Mouse (Mus musculus) spleen, adult 2 months (tissue): ENCODE measurements around the gene Dnajc21.

Experiments
- CTCF ChIP-seq: fragments of 200-500 bp; IDR thresholded peaks from 2 replicates; pipeline ENCODE4 v1.5.1; 2011; ENCODE audit warnings: mild to moderate bottlenecking, inconsistent platforms; ENCODE audit not compliant: insufficient read depth, insufficient read length, insufficient replicate concordance; ENCODE audit errors: extremely low read depth
- POLR2A ChIP-seq: fragments of 200-500 bp; IDR thresholded peaks from 2 replicates; pipeline ENCODE4 v1.6.1; 2011; ENCODE audit warnings: low read depth, low read length, inconsistent platforms

DNA sequence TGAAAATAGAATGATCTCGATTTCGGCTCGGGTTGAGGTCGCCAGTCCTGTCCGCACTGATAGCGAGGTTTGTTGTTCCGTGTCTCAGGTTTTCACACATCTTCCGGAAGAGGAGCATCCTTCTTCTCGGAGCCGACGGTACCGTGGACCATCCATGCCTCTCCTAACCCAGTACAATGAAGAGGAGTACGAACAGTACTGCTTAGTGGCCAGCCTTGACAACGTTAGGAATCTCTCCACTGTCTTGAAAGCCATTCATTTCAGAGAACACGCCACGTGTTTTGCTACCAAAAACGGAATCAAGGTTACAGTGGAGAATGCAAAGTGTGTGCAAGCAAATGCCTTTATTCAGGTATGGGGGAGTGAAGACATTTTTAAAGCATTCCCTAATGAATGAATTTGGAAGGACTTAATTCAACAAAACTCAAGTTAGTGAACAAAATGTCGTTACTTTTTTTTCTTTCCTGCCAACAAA is 16.1 kb upstream of the Dnajc21 start:
- no peak for TF ChIP-seq CTCF
- TF ChIP-seq POLR2A, result no peak
